Mouse (Mus musculus) stomach, embryonic 14.5 days (tissue): ENCODE measurements around the gene Bag6. TPM values are rescaled to one million over a fixed set of nuclear protein-coding genes. Genes with fewer than 3 reads are reported as not detected.
A peak's percentile ranks its signal among the peaks of the same experiment; 100 is the strongest.

ENCODE experiments used
- ATAC-seq: fragments of 200-750 bp; cut with Nextera tagmentation; 2 replicates; pipeline ENCODE4 v1.8.0; 2017; ENCODE audit warnings: low read depth, moderate TSS enrichment; ENCODE audit not compliant: insufficient number of reproducible peaks, insufficient read depth, low FRiP score
- H3K27ac ChIP-seq: fragments of 300-500 bp; sonication (generic); 2 replicates; pipeline ENCODE4 v1.5.1; 2014; ENCODE audit warnings: mild to moderate bottlenecking, low read length, moderate library complexity, mixed read lengths
- H3K27me3 ChIP-seq: fragments of 300-500 bp; sonication (generic); 2 replicates; pipeline ENCODE4 v1.6.1; 2014; ENCODE audit warnings: low read length, control low read depth, mixed read lengths; ENCODE audit not compliant: control insufficient read depth, insufficient read depth
- H3K36me3 ChIP-seq: fragments of 300-500 bp; sonication (generic); 2 replicates; pipeline ENCODE4 v1.6.1; 2014; ENCODE audit warnings: mild to moderate bottlenecking, control low read depth, low read length, moderate library complexity, mixed read lengths; ENCODE audit not compliant: control insufficient read depth, insufficient read depth
- H3K4me1 ChIP-seq: fragments of 300-500 bp; sonication (generic); 2 replicates; pipeline ENCODE4 v1.6.1; 2014; ENCODE audit warnings: low read length, control low read depth, mixed read lengths; ENCODE audit not compliant: control insufficient read depth, insufficient read depth
- H3K4me2 ChIP-seq: fragments of 300-500 bp; sonication (generic); replicated peaks from 2 replicates; pipeline ENCODE4 v1.6.1; 2014; ENCODE audit warnings: low read depth, low read length, control low read depth
- H3K4me3 ChIP-seq: fragments of 300-500 bp; sonication (generic); 2 replicates; pipeline ENCODE4 v1.5.1; 2014; ENCODE audit warnings: low read depth, low read length, control low read depth
- H3K9ac ChIP-seq: fragments of 300-500 bp; sonication (generic); replicated peaks from 2 replicates; pipeline ENCODE4 v1.6.1; 2014; ENCODE audit warnings: low read depth, mild to moderate bottlenecking, control low read depth, low read length, moderate library complexity, mixed read lengths
- H3K9me3 ChIP-seq: fragments of 300-500 bp; sonication (generic); 2 replicates; pipeline ENCODE4 v1.6.1; 2016; ENCODE audit warnings: low read depth, low read length, control low read depth; ENCODE audit not compliant: control insufficient read depth
- WGBS: fragments of 180-500 bp; shearing (Covaris S2); extraction: QIAGEN DNeasy Blood & Tissue Kit; methylation state at CpG from one replicate; pipeline ENCODE4 v1.1.7; 2014; 5-methylcytosine and 5-hydroxymethylcytosine counted together
- polyA plus RNA-seq: library from polyadenylated mRNA; unstranded; fragments of >200 nt; fragmentation: Nextera tagmentation; extraction: Ambion mirVana; gene quantifications from 2 replicates; pipeline ENCODE4 v1.2.1, GENCODE M21; 2014

Bag6 gene
- polyA plus RNA-seq, 1 experiment from 2014 or later: 86.5 TPM

GRCm38 (mm10) chr17:35105740-35106389 lies 29.1 kb upstream of the Bag6 start:
- Histone ChIP-seq H3K27ac (no peak overlapping the region), H3K27me3 (no peaks in the 10 kb centered on the region), H3K4me3 (no peak overlapping the region), H3K9ac (no peak overlapping the region), H3K4me2 (no peak overlapping the region), H3K36me3 (peaks cover 23% of the 10 kb centered on the region), H3K4me1 (0 out of 2 replicates have a peak, but pooled peaks cover 3% of the 10 kb centered on the region), H3K9me3 (no peaks in the 10 kb centered on the region)
- no peak for ATAC-seq
- 27% methylated on average over 13 of the region's 13 CpGs for WGBS

- H3K9ac ChIP-seq: no peak overlapping the region
- H3K4me1 ChIP-seq: 0 out of 2 replicates have a peak, but pooled peaks cover 3% of the 10 kb centered on the region
- no peak overlapping the region for H3K4me2 ChIP-seq
- ATAC-seq: no peak
- H3K27me3 ChIP-seq: no peaks in the 10 kb centered on the region
- peaks cover 17% of the 10 kb centered on the region for H3K36me3 ChIP-seq
- no peak overlapping the region for H3K4me3 ChIP-seq
- H3K9me3 ChIP-seq: no peaks in the 10 kb centered on the region
- H3K27ac ChIP-seq: no peak overlapping the region
- WGBS: 69% methylated on average over 3 of the region's 3 CpGs
Measured at GRCm38 (mm10) chr17:35106522-35106921, 28.5 kb upstream of the Bag6 start.

- ATAC-seq: no peak
- 87% methylated on average over 6 of the region's 6 CpGs for WGBS
Measured at GRCm38 (mm10) chr17:35108097-35108496, 26.9 kb upstream of the Bag6 start, which contains the start of gene Ly6g5c. Gene Ly6g5c, plus strand, starts transcription at chr17:35108279.

GRCm38 (mm10) chr17:35111774-35112173 lies 23.2 kb upstream of the Bag6 start:
- H3K4me3 ChIP-seq: no peak overlapping the region
- no peaks in the 10 kb centered on the region for H3K27me3 ChIP-seq
- no peak overlapping the region for H3K9ac ChIP-seq
- H3K36me3 ChIP-seq: peaks cover 19% of the 10 kb centered on the region
- H3K4me1 ChIP-seq: no peaks in the 10 kb centered on the region
- H3K27ac ChIP-seq: no peak overlapping the region
- no peak overlapping the region for H3K4me2 ChIP-seq
- WGBS: 73% methylated on average over 9 of the region's 9 CpGs
- no peak for ATAC-seq
- H3K9me3 ChIP-seq: no peaks in the 10 kb centered on the region

More at GRCm38 (mm10) chr17:35108097-35108496, 26.9 kb upstream of the Bag6 start, which contains the start of gene Ly6g5c:
- Histone ChIP-seq H3K4me1 (0 out of 2 replicates have a peak, but pooled peaks cover 3% of the 10 kb centered on the region), H3K9me3 (no peaks in the 10 kb centered on the region), H3K4me3 (no peak within 1 kb of the TSS), H3K9ac (no peak within 1 kb of the TSS), H3K4me2 (no peak within 1 kb of the TSS), H3K27ac (no peak within 1 kb of the TSS), H3K27me3 (no peaks in the 10 kb centered on the region), H3K36me3 (peaks cover 1% of the 10 kb centered on the region; the same call in 1 of the 2 replicates)

DNA sequence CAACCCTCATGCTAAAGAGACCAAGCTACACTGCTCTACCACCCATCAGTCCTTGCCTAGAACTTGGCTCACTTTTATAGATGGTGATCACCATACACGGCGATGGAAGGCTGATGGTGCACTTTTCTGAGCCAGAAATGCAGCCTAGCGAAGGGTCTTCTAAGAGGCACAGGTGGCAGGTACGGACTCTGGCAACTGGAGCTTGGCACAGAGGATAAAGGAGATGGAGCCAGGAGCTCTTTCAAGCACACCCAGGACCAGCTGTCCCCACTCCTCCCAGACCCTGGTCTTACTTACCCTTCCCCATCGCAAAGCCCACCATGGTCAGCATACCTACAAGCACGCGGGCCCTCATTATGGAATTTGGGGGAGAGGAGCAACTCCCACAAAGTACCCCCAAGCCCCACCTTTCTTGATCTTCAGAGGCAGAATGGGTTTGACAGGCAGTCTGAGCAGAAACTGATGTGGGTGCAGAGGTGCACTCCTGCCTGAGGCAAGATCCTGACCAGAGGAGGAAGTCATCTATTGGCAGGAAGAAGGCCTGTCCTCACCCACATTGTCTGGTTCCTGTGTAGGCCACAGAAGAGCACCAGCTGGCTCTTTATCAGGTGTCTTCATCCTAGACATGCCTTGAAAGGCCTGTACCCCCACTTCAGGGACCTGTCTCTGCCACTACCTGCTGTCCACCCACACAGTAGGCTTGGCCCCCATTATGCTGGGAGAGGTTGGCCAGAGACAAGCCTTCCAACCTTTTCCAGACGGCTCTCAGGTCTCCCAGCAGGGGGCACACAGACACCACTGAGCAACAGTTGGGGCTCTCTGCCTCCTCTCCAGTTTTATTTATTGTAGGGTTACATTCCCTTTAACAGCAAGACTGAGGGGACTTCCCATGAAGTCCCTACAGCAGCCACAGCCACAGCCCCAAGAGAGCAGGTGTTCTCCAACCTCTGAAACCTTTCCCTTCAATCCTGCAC lies 19.6 kb upstream of the Bag6 start, which contains the start of gene Ly6g5b:
TSS of gene Ly6g5b (minus strand) at position 383 of the 974 bp plus-strand sequence.
- H3K27ac ChIP-seq: no peak within 1 kb of the TSS
- no peaks in the 10 kb centered on the region for H3K27me3 ChIP-seq
- no peak for ATAC-seq
- H3K9me3 ChIP-seq: no peaks in the 10 kb centered on the region
- H3K4me2 ChIP-seq: no peak within 1 kb of the TSS
- no peak within 1 kb of the TSS for H3K4me3 ChIP-seq
- peaks cover 7% of the 10 kb centered on the region; the same call in 1 of the 2 replicates for H3K4me1 ChIP-seq
- H3K9ac ChIP-seq: no peak within 1 kb of the TSS
- 82% methylated on average over 8 of the region's 8 CpGs for WGBS
- peaks cover 42% of the 10 kb centered on the region for H3K36me3 ChIP-seq

DNA sequence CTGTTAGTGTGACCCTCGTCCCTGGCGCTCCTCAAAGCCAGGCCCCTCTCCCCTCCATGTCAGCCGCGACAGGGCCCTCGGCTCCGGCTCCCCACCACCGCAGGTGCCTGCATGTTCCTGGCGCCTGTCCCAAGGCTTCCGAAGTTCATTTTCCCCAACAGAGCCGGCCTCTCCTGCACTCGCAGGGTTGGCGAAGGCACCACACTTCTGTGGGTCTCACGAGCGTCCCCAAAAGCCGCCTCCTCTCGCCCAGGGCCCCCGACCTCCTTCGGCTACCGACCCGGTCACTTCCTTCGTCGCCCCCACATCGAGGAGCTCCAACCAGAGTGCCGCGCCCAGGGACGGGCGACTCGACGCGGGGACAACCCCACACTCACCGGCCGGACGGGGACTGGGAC lies 14.2 kb upstream of the Bag6 start:
- Histone ChIP-seq H3K27ac (no peak overlapping the region), H3K36me3 (peaks cover 39% of the 10 kb centered on the region)

DNA sequence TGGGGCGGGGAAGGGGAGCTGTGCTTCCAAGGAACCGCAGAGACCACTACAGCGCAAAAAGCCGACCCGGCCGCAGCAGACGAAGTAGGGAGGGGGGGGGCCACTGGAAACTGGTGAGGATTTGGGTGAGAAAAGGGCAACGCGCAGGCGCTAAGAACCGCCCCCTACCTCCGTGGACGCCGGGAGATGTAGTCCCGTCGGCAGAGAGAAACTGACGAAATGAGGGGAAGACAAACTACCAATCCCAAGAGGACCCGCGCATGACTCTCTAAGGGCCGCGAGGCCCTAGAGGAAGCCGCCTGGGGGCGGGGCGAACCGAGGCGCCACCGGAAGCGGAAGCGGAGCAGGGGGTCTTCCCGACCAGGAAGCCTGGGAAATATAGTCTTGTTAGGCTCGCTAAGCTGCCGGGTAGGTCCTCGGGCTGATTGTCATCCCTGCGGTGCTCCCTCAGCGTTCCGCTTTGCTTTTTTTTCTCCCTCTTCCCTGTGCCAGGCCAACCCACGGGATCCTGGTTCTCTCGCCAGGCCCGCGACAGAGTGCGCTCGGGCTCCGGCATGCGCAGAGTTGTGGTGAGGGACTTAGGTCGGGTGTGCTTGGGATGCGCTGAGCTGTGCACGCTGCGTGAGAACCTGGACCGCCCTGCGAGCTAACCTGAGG lies 13.7 kb upstream of the Bag6 start, which contains the start of gene Gpank1:
TSS of gene Gpank1 (plus strand) at position 313 of the 657 bp plus-strand sequence.
- Histone ChIP-seq H3K27me3 (no peaks in the 10 kb centered on the region), H3K36me3 (peaks cover 34% of the 10 kb centered on the region), H3K4me2 (peak within 1 kb of the TSS; percentile 84), H3K4me3 (peak within 1 kb of the TSS; percentile 69), H3K27ac (peak within 1 kb of the TSS; percentile 83), H3K4me1 (peaks cover 13% of the 10 kb centered on the region), H3K9me3 (no peaks in the 10 kb centered on the region), H3K9ac (peak within 1 kb of the TSS; percentile 71)
- peak; percentile 98 for ATAC-seq
- under 1% methylated on average over 50 of the region's 50 CpGs for WGBS

More for the DNA sequence above, 14.2 kb upstream of the Bag6 start:
- ATAC-seq: no peak; the same call in 1 of the 2 replicates
- no peaks in the 10 kb centered on the region for H3K9me3 ChIP-seq
- H3K27me3 ChIP-seq: no peaks in the 10 kb centered on the region
- peak overlapping the region; percentile 76 for H3K4me2 ChIP-seq
- H3K9ac ChIP-seq: peak overlapping the region; percentile 71
- under 1% methylated on average over 33 of the region's 33 CpGs for WGBS
- H3K4me1 ChIP-seq: peaks cover 12% of the 10 kb centered on the region
- H3K4me3 ChIP-seq: peak overlapping the region; percentile 69

GRCm38 (mm10) chr17:35121871-35122303 lies 13.1 kb upstream of the Bag6 start, which contains the start of gene Csnk2b:
Gene Csnk2b, minus strand, starts transcription at chr17:35122053.
- Histone ChIP-seq H3K4me3 (peak within 1 kb of the TSS; percentile 69), H3K4me2 (peak within 1 kb of the TSS; percentile 84), H3K27ac (peak within 1 kb of the TSS; percentile 83), H3K27me3 (no peaks in the 10 kb centered on the region), H3K4me1 (peaks cover 13% of the 10 kb centered on the region), H3K9ac (peak within 1 kb of the TSS; percentile 71), H3K36me3 (peaks cover 30% of the 10 kb centered on the region), H3K9me3 (no peaks in the 10 kb centered on the region)
- WGBS: under 1% methylated on average over 19 of the region's 19 CpGs
- ATAC-seq: no peak
